Mouse (Mus musculus) stomach, postnatal 0 days (tissue): Measurements from ENCODE around the gene Esm1. TPM values are rescaled to one million over a fixed set of nuclear protein-coding genes. Genes with fewer than 3 reads are reported as not detected.

Source experiments
- ATAC-seq: fragments of 200-750 bp; cut with Nextera tagmentation; 2 replicates; pipeline ENCODE4 v1.8.0; 2017; ENCODE audit not compliant: low FRiP score, low TSS enrichment
- DNase-seq: peaks from one replicate; pipeline ENCODE4 v3.0.0-alpha.2; 2016; ENCODE audit warnings: low spot score
- H3K27ac ChIP-seq: fragments of 300-500 bp; sonication (generic); replicated peaks from 2 replicates; pipeline ENCODE4 v1.5.1; 2014; ENCODE audit warnings: mild to moderate bottlenecking, control low read depth
- H3K27me3 ChIP-seq: fragments of 300-500 bp; sonication (generic); 2 replicates; pipeline ENCODE4 v1.6.1; 2014; ENCODE audit warnings: low read length; ENCODE audit not compliant: control insufficient read depth, insufficient read depth
- H3K36me3 ChIP-seq: fragments of 300-500 bp; sonication (generic); 2 replicates; pipeline ENCODE4 v1.6.1; 2014; ENCODE audit warnings: low read length, mixed read lengths; ENCODE audit not compliant: control insufficient read depth, insufficient read depth
- H3K4me1 ChIP-seq: fragments of 300-500 bp; sonication (generic); replicated peaks from 2 replicates; pipeline ENCODE4 v1.6.1; 2014; ENCODE audit warnings: antibody characterized with exemption; ENCODE audit not compliant: control insufficient read depth, insufficient read depth
- H3K4me2 ChIP-seq: fragments of 300-500 bp; sonication (generic); replicated peaks from 2 replicates; pipeline ENCODE4 v1.6.1; 2014; ENCODE audit warnings: low read depth, mild to moderate bottlenecking, control low read depth, moderate library complexity
- H3K4me3 ChIP-seq: fragments of 300-500 bp; sonication (generic); 2 replicates; pipeline ENCODE4 v1.5.1; 2014; ENCODE audit warnings: low read depth, low read length, control low read depth
- H3K9ac ChIP-seq: fragments of 300-500 bp; sonication (generic); 2 replicates; pipeline ENCODE4 v1.6.1; 2014; ENCODE audit warnings: mild to moderate bottlenecking, low read length, control low read depth, mixed read lengths
- H3K9me3 ChIP-seq: fragments of 300-500 bp; sonication (generic); 2 replicates; pipeline ENCODE4 v1.6.1; 2016; ENCODE audit warnings: low read length; ENCODE audit not compliant: control insufficient read depth
- CTCF ChIP-seq: IDR thresholded peaks from 2 replicates; pipeline ENCODE4 v1.5.1; 2016; ENCODE audit warnings: antibody characterized with exemption, low read depth, mild to moderate bottlenecking, moderate library complexity
- EP300 ChIP-seq: optimal IDR thresholded peaks from 2 replicates; pipeline ENCODE3; 2016; ENCODE audit warnings: antibody characterized with exemption
- WGBS: fragments of 180-500 bp; shearing (Covaris S2); extraction: QIAGEN DNeasy Blood & Tissue Kit; methylation state at CpG from one replicate; pipeline ENCODE4 v1.1.7; 2014; 5-methylcytosine and 5-hydroxymethylcytosine counted together
- polyA plus RNA-seq: library from polyadenylated mRNA; unstranded; fragments of >200 nt; fragmentation: Nextera tagmentation; extraction: Ambion mirVana; gene quantifications from 2 replicates; pipeline ENCODE4 v1.2.1, GENCODE M21; 2015

Esm1 gene
- polyA plus RNA-seq, 1 experiment from 2014 or later = 0.75 TPM

GRCm38 (mm10) chr13:113265257-113265656 lies 55.8 kb downstream of the Esm1 start:
- Histone ChIP-seq H3K9me3 (no peaks in the 10 kb centered on the region), H3K27ac (no peak overlapping the region), H3K9ac (no peak overlapping the region), H3K4me3 (no peak overlapping the region), H3K27me3 (no peaks in the 10 kb centered on the region), H3K4me2 (no peak overlapping the region), H3K36me3 (no peaks in the 10 kb centered on the region), H3K4me1 (no peaks in the 10 kb centered on the region)
- ATAC-seq (no peak), DNase-seq (peak; percentile 55)
- WGBS = 24% methylated on average over 13 of the region's 13 CpGs
- TF ChIP-seq EP300 = no peak
- TF ChIP-seq CTCF = peak; percentile 79

- ATAC-seq = peak; percentile 74; the same call in 1 of the 2 replicates
- Histone ChIP-seq H3K4me3 (peak overlapping the region; percentile 13; the same call in 1 of the 2 replicates), H3K27me3 (no peaks in the 10 kb centered on the region)
Measured at GRCm38 (mm10) chr13:113266495-113266951, 57.1 kb downstream of the Esm1 start.

GRCm38 (mm10) chr13:113267204-113267603 lies 57.7 kb downstream of the Esm1 start:
- no peak overlapping the region for H3K9ac ChIP-seq
- no peak for TF ChIP-seq EP300
- no peak for TF ChIP-seq CTCF
- no peak overlapping the region for H3K27ac ChIP-seq
- H3K9me3 ChIP-seq = no peaks in the 10 kb centered on the region
- ATAC-seq (no peak), DNase-seq (no peak)
- no peak overlapping the region for H3K4me3 ChIP-seq
- no peak overlapping the region for H3K4me2 ChIP-seq
- no peaks in the 10 kb centered on the region for H3K27me3 ChIP-seq
- WGBS = 47% methylated on average over 3 of the region's 3 CpGs
- H3K36me3 ChIP-seq = no peaks in the 10 kb centered on the region
- no peaks in the 10 kb centered on the region for H3K4me1 ChIP-seq

More at GRCm38 (mm10) chr13:113266495-113266951, 57.1 kb downstream of the Esm1 start:
- Histone ChIP-seq H3K9me3 (no peaks in the 10 kb centered on the region), H3K4me2 (peak overlapping the region; percentile 35; the same call in 1 of the 2 replicates), H3K27ac (no peak overlapping the region), H3K9ac (no peak overlapping the region), H3K36me3 (no peaks in the 10 kb centered on the region), H3K4me1 (no peaks in the 10 kb centered on the region)
- 21% methylated on average over 9 of the region's 9 CpGs for WGBS
- peak; percentile 77 for DNase-seq
- TF ChIP-seq CTCF (peak; percentile 91), EP300 (no peak)

Other genes starting within 250 kb of the Esm1 start
- gene Ccno, start 221.9 kb upstream of the Esm1 start, polyA plus RNA-seq = 0.21 and 0.41 TPM in 2 replicates
- 0.11 and 0.17 TPM in 2 replicates for gene Mcidas, start 215.8 kb upstream of the Esm1 start, polyA plus RNA-seq
- gene Cdc20b, start 174.5 kb upstream of the Esm1 start, polyA plus RNA-seq = not detected in 2 replicates
- gene Gpx8, start 163.2 kb upstream of the Esm1 start, polyA plus RNA-seq = 96.8 and 104 TPM in 2 replicates
- gene Gzma, start 108.7 kb upstream of the Esm1 start, polyA plus RNA-seq = 0.33 and 0.71 TPM in 2 replicates
- gene Gzmk, start 16.2 kb downstream of the Esm1 start, polyA plus RNA-seq = not detected in 2 replicates
- 0.89 and 1.1 TPM in 2 replicates for gene BC067074, start 83.5 kb downstream of the Esm1 start, polyA plus RNA-seq